Mouse (Mus musculus) liver, adult 2 months (tissue): ENCODE data around the gene Rgs11.

Source experiments
- CTCF ChIP-seq: fragments of 200-500 bp; IDR thresholded peaks from 2 replicates; pipeline ENCODE4 v1.5.1; 2011; ENCODE audit warnings: low read depth, low read length, control low read depth
- POLR2A ChIP-seq: fragments of 200-500 bp; IDR thresholded peaks from 2 replicates; pipeline ENCODE4 v1.6.1; 2011; ENCODE audit warnings: low read length, control low read depth; ENCODE audit not compliant: insufficient read depth; ENCODE audit errors: extremely low read depth

DNA sequence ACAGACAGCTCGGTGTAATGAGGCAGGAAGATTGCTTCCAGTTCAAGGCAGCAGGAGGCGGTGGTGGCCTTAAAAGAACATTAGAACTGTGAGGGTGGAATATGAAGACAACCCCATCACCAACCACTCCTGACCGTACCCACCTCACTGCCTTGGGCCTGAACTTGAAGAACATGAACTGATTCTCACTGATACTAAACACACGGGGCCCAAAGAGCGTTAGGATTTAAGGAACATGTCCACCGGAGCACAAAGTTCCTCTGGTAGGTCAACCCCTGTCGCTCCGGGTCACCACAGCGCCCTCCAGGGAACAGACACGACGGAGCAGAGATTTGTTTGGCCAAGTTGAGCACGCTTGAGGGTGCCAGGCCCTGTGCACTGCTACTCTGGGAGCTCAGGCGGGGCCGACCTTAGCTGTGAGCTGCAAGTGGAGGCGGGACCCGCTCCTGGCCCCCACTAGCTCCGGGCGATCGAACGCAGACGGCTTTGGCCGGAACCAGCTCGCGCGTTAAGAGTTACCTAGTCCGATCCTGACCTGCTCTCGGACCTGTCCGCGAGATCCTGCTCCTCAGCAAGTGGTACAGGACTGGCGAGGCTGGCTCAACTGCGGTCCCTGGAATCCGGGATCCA, 40.8 kb downstream of the Rgs11 start:
- TF ChIP-seq CTCF: peak; percentile 62
- 0 out of 2 replicates have a peak, but pooled peaks have one; percentile 42 for TF ChIP-seq POLR2A
